Mouse (Mus musculus): ENCODE data around the gene Tmem206. TPM values are rescaled to one million over a fixed set of nuclear protein-coding genes. Genes with fewer than 3 reads are reported as not detected.

Tmem206 gene
- polyA plus RNA-seq (2017; shearing (Covaris generic)), result 10 to 100 TPM; 25.4 to 31.8 TPM

DNA sequence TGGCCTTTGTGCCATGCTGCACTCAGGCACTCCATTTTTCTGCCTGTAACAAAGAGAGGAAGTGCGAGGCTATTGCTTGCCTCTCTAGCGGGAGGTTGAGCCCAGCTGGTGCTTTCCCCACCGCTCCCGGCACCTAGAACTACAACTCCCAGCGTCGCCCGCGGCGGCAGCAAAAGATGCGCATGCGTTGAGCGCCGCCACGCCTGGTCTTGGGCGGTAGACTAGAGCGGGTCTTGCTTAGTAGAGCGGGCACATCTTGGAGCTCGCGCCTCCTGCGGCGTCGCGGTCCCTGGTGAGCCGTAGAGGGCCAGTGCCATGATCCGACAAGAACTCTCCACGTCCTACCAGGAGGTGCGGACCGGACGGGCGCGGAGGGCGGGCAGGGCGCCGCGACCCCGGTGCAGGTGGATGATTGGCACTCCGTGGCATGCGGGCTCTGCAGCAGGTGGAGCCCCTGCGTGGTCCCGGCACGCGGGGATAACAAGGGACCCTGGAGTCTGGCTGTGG lies at the start of gene Tmem206:
Gene Tmem206 (plus strand): TSS at position 187 of the 507 bp plus-strand sequence.

GRCm38 (mm10) chr1:191317591-191318196 lies 8.0 kb upstream of the Tmem206 start, which contains the start of gene Nenf:
Nenf (minus strand) TSS chr1:191318194.

Other genes starting within 250 kb of the Tmem206 start
- under 1 TPM in 1 of 2 experiments, not detected in 1; 0.14 TPM for gene Batf3, start 228.1 kb upstream of the Tmem206 start, polyA plus RNA-seq (2017; shearing (Covaris generic))
- not detected for gene Fam71a, start 161.1 kb upstream of the Tmem206 start, polyA plus RNA-seq (2017; shearing (Covaris generic))
- gene Atf3, start 107.9 kb upstream of the Tmem206 start, polyA plus RNA-seq (2017; shearing (Covaris generic)), result under 1 TPM in 1 of 2 experiments, not detected in 1; 0.94 TPM
- gene Nenf, start 7.7 kb upstream of the Tmem206 start, polyA plus RNA-seq (2017; shearing (Covaris generic)), result 10 to 100 TPM; 10.4 to 18.3 TPM
- 100 to 1,000 TPM; 228 to 361 TPM for gene Ppp2r5a, start 77.4 kb downstream of the Tmem206 start, polyA plus RNA-seq (2017; shearing (Covaris generic))
- 10 to 100 TPM in 1 of 2 experiments, 1 to 10 TPM in 1; 5.5 to 10.8 TPM for gene Dtl, start 249.6 kb downstream of the Tmem206 start, polyA plus RNA-seq (2017; shearing (Covaris generic))
- 10 to 100 TPM; 33.5 to 43.2 TPM for gene Ints7, start 249.7 kb downstream of the Tmem206 start, polyA plus RNA-seq (2017; shearing (Covaris generic))

Data from inflammation-experienced regulatory T-cells (primary cell).